Mouse (Mus musculus) heart, embryonic 16.5 days (tissue): ENCODE results near the gene Psmd2. TPM values are rescaled to one million over a fixed set of nuclear protein-coding genes. Genes with fewer than 3 reads are reported as not detected.
A peak's percentile ranks its signal among the peaks of the same experiment; 100 is the strongest.

Experiments used
- ATAC-seq: fragments of 200-750 bp; cut with Nextera tagmentation; replicated peaks from 2 replicates; pipeline ENCODE4 v1.8.0; 2017; ENCODE audit warnings: moderate number of reproducible peaks; ENCODE audit not compliant: insufficient read depth, low FRiP score; ENCODE audit errors: extremely low read depth
- H3K27ac ChIP-seq: fragments of 300-500 bp; sonication (generic); 2 replicates; pipeline ENCODE4 v1.5.1; 2014; ENCODE audit warnings: mild to moderate bottlenecking, low read length, control low read depth, moderate library complexity
- H3K27me3 ChIP-seq: fragments of 300-500 bp; sonication (generic); 2 replicates; pipeline ENCODE4 v1.6.1; 2014; ENCODE audit warnings: low read length, mixed read lengths; ENCODE audit not compliant: control insufficient read depth, insufficient read depth
- H3K36me3 ChIP-seq: fragments of 300-500 bp; sonication (generic); 2 replicates; pipeline ENCODE4 v1.6.1; 2014; ENCODE audit not compliant: control insufficient read depth, insufficient read depth
- H3K4me1 ChIP-seq: fragments of 300-500 bp; sonication (generic); 2 replicates; pipeline ENCODE4 v1.6.1; 2014; ENCODE audit warnings: low read length, mixed read lengths; ENCODE audit not compliant: control insufficient read depth, insufficient read depth
- H3K4me2 ChIP-seq: fragments of 300-500 bp; sonication (generic); 2 replicates; pipeline ENCODE4 v1.6.1; 2014; ENCODE audit warnings: low read depth, mild to moderate bottlenecking, control low read depth, low read length
- H3K4me3 ChIP-seq: fragments of 300-500 bp; sonication (generic); 2 replicates; pipeline ENCODE4 v1.5.1; 2014; ENCODE audit warnings: mild to moderate bottlenecking, control low read depth, low read length
- H3K9ac ChIP-seq: fragments of 300-500 bp; sonication (generic); 2 replicates; pipeline ENCODE4 v1.6.1; 2014; ENCODE audit warnings: low read length, control low read depth
- H3K9me3 ChIP-seq: fragments of 300-500 bp; sonication (generic); replicated peaks from 2 replicates; pipeline ENCODE4 v1.6.1; 2016; ENCODE audit warnings: low read length; ENCODE audit not compliant: control insufficient read depth
- WGBS: fragments of 180-500 bp; shearing (Covaris S2); extraction: QIAGEN DNeasy Blood & Tissue Kit; methylation state at CpG from one replicate; pipeline ENCODE4 v1.1.7; 2014; 5-methylcytosine and 5-hydroxymethylcytosine counted together
- polyA plus RNA-seq: library from polyadenylated mRNA; unstranded; fragments of >200 nt; fragmentation: Nextera tagmentation; extraction: Ambion mirVana; gene quantifications from 2 replicates; pipeline ENCODE4 v1.2.1, GENCODE M21; 2015

Gene Psmd2
- polyA plus RNA-seq, result 245 and 248 TPM in 2 replicates

DNA sequence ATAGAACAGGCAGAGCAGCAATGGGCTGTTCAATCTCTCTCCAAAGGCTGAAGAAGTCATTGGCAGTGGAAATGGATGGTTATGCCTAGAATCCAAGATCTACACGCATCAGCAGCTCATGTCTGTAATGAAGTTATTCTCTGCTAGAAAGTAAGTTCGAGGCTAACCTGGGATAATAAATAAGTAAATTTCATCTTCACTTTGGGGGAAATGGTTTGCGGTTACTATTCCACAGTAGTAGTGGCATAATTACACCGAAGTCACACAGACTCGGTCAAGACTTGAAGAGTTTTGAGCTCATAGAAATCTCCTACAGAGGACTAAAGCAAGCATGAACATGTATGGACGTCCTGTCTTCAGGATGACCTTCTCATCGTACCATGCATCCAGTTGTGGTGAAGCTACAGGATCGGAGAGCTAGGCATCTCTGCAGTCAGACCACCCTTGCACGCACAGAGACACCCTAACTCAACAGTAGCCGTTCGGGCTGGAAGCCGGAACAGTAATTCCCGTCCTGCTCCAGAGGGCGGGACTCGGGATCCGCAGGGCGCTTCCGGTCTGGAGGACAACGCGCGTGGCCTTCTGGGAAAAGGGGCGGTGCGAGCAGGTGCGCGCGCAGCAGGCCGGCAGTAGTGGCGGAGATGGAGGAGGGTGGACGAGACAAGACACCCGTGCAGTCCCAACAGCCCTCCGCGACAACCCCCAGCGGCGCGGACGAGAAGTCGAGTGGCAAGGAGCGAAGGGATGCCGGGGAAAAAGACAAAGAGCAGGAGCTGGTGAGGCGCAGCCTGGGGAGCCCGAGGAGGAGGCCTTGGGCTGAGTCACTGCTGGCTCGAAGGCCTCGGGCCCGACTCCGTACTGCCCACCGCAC is at the start of gene Psmd2:
TSS of gene Psmd2 (plus strand) at position 577 of the 871 bp plus-strand sequence.
- WGBS, result 2% methylated on average over 46 of the region's 46 CpGs
- ATAC-seq, result peak; percentile 96
- Histone ChIP-seq H3K4me1 (peaks cover 10% of the 10 kb centered on the region), H3K4me2 (peak within 1 kb of the TSS; percentile 91), H3K9me3 (no peaks in the 10 kb centered on the region), H3K36me3 (peaks cover 21% of the 10 kb centered on the region), H3K27me3 (no peaks in the 10 kb centered on the region), H3K9ac (peak within 1 kb of the TSS; percentile 87), H3K27ac (peak within 1 kb of the TSS; percentile 84), H3K4me3 (peak within 1 kb of the TSS; percentile 85)

DNA sequence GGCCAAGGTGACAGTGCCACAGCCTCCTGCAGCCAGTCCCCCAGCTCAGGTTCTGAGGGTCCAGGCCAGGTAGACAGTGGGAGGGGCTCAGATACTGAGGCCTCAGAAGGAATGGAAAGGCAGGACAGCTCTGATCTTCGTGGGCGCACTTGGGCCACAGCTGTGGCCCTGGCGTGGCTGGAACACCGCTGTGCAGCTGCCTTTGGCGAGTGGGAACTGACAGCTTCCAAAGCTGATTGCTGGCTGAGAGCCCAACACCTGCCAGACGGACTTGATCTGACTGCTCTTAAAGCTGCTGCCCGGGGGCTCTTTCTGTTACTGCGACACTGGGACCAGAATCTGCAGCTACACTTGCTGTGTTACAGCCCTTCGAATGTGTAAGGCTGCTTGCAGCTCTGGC is 46.7 kb upstream of the Psmd2 start:
- Histone ChIP-seq H3K9me3 (no peaks in the 10 kb centered on the region), H3K36me3 (peaks cover 14% of the 10 kb centered on the region), H3K27ac (no peak overlapping the region), H3K4me3 (no peak overlapping the region), H3K9ac (no peak overlapping the region), H3K27me3 (no peaks in the 10 kb centered on the region), H3K4me2 (no peak overlapping the region), H3K4me1 (peaks cover 2% of the 10 kb centered on the region)
- WGBS, result 57% methylated on average over 9 of the region's 9 CpGs
- ATAC-seq, result no peak

GRCm38 (mm10) chr16:20610501-20611356 is 40.7 kb upstream of the Psmd2 start:
- Histone ChIP-seq H3K9me3 (no peaks in the 10 kb centered on the region), H3K27me3 (no peaks in the 10 kb centered on the region), H3K4me3 (peak overlapping the region; percentile 96), H3K4me2 (peak overlapping the region; percentile 100), H3K36me3 (peaks cover 10% of the 10 kb centered on the region; the same call in 1 of the 2 replicates), H3K4me1 (peaks cover 14% of the 10 kb centered on the region), H3K27ac (peak overlapping the region; percentile 85), H3K9ac (peak overlapping the region; percentile 88)
- WGBS, result under 1% methylated on average over 28 of the region's 28 CpGs
- ATAC-seq, result peak; percentile 32; the same call in 1 of the 2 replicates

DNA sequence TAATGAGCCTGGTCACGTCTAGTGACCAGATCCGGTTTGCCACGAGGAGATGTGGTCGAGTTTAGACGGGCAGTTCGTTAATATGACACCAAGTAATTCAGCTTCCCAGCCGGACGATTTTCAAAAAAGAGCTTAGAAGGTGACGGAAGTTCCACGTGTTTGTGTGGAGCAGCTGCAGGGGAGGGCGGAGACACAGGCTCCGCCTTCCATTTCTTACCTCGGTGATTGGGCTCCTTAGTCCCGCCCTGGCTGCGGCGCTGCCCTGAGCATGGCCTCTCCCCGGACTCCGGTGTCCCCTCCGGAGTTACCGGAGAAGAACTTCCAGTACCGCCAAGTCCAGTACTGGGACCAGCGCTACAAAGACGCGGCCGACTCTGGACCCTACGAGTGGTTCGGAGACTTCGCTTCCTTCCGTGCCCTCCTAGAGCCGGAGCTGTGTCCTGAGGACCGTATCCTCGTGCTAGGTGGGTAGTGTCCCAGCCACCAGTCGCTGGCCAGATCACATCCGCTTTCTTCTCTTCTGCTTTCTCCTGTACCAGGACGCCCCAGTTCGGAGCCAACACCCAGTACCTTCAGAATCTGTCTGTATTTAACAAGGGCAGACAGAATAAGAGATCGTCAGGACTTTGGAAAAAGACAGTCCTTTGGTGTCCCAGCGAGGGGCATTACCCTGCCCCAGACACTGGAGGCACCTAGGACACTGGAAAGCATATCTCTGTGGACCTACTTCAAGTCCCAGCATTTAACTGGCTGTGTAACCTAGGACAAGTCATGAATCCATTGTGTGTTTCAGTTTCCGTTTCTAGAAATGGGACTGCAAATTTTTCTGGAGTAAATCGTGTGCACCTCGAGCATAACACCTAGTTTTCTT is 39.9 kb upstream of the Psmd2 start, which contains the start of the genes Eef1akmt4, Gm49333 and Alg3:
TSS of gene Eef1akmt4 (plus strand) at position 237 of the 871 bp plus-strand sequence.
TSS of gene Gm49333 (plus strand) at position 254 of the 871 bp plus-strand sequence.
TSS of gene Alg3 (minus strand) at position 379 of the 871 bp plus-strand sequence.
- WGBS, result 2% methylated on average over 41 of the region's 41 CpGs

GRCm38 (mm10) chr16:20619541-20620398 is 31.7 kb upstream of the Psmd2 start:
- no peaks in the 10 kb centered on the region for H3K9me3 ChIP-seq
- H3K36me3 ChIP-seq, result no peaks in the 10 kb centered on the region
- peaks cover 36% of the 10 kb centered on the region for H3K27me3 ChIP-seq
- peak overlapping the region; percentile 98 for H3K4me2 ChIP-seq
- WGBS, result 3% methylated on average over 73 of the region's 83 CpGs
- no peak overlapping the region for H3K9ac ChIP-seq
- peak overlapping the region; percentile 72 for H3K4me3 ChIP-seq
- no peak overlapping the region for H3K27ac ChIP-seq
- peak; percentile 62 for ATAC-seq
- peaks cover 19% of the 10 kb centered on the region for H3K4me1 ChIP-seq

More for the DNA sequence above, 39.9 kb upstream of the Psmd2 start, which contains the start of the genes Eef1akmt4, Gm49333 and Alg3:
- Histone ChIP-seq H3K9ac (peak within 1 kb of the TSS; percentile 88), H3K36me3 (peaks cover 6% of the 10 kb centered on the region; the same call in 1 of the 2 replicates), H3K27me3 (no peaks in the 10 kb centered on the region), H3K27ac (peak within 1 kb of the TSS; percentile 85), H3K4me1 (peaks cover 14% of the 10 kb centered on the region), H3K9me3 (no peaks in the 10 kb centered on the region), H3K4me2 (peak within 1 kb of the TSS; percentile 100), H3K4me3 (peak within 1 kb of the TSS; percentile 96)
- ATAC-seq, result peak; percentile 96

DNA sequence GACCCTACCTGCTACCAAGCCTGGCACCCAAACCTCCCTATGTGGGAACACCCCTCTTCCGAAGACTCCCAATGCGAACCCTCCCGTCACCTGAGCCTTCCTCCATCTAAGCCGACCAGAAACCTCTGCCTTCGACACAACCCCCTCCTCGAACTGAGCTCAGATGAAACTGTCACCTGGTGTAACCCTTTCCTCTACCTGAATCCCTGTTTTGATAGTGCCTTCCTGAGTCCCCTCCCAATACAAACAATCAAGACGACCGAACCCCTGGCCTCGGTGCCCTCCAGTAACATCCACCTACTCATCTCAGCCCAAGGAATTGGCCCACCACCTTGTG is 31.1 kb upstream of the Psmd2 start:
- Histone ChIP-seq H3K4me1 (peaks cover 19% of the 10 kb centered on the region), H3K9ac (no peak overlapping the region), H3K9me3 (no peaks in the 10 kb centered on the region), H3K4me2 (peak overlapping the region; percentile 98), H3K27me3 (peaks cover 36% of the 10 kb centered on the region), H3K4me3 (peak overlapping the region; percentile 72), H3K27ac (no peak overlapping the region), H3K36me3 (no peaks in the 10 kb centered on the region)
- 1% methylated on average over 9 of the region's 9 CpGs for WGBS
- no peak for ATAC-seq

GRCm38 (mm10) chr16:20620751-20621190 is 30.7 kb upstream of the Psmd2 start:
- peaks cover 36% of the 10 kb centered on the region for H3K27me3 ChIP-seq
- H3K9ac ChIP-seq, result peak overlapping the region; percentile 55
- WGBS, result 1% methylated on average over 32 of the region's 32 CpGs
- H3K9me3 ChIP-seq, result no peaks in the 10 kb centered on the region
- peak overlapping the region; percentile 72 for H3K4me3 ChIP-seq
- no peaks in the 10 kb centered on the region for H3K36me3 ChIP-seq
- peak overlapping the region; percentile 98 for H3K4me2 ChIP-seq
- no peak overlapping the region for H3K27ac ChIP-seq
- H3K4me1 ChIP-seq, result peaks cover 19% of the 10 kb centered on the region
- no peak for ATAC-seq
